Mouse (Mus musculus): ENCODE results near the gene Mien1.

The Mien1 gene

GRCm38 (mm10) chr11:98418939-98419547, 19.7 kb downstream of the Mien1 start:
- no peak for DNase-seq

DNA sequence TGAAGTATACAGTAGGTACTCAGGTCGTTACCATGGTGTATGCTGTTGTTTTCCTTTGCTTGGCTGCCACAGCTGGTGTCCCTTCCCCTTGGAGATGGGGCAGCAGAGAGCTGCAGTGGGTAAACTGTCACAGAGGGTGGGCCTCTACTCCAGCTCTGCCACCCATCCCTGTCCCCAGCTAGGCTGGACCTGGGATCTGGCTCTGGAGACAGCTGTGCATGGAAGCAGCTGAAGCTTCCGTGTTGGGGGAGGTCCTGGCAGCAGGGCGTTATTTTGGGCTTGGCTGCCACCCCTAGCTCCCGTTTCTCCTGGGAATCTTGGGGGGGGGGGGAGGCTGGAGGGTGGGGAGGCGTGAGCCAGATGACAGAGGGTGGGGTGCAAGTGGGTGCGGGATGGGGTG, 20.5 kb downstream of the Mien1 start:
- DNase-seq = no peak

- DNase-seq = no peak
Measured at GRCm38 (mm10) chr11:98417074-98417473, 21.7 kb downstream of the Mien1 start.

DNA sequence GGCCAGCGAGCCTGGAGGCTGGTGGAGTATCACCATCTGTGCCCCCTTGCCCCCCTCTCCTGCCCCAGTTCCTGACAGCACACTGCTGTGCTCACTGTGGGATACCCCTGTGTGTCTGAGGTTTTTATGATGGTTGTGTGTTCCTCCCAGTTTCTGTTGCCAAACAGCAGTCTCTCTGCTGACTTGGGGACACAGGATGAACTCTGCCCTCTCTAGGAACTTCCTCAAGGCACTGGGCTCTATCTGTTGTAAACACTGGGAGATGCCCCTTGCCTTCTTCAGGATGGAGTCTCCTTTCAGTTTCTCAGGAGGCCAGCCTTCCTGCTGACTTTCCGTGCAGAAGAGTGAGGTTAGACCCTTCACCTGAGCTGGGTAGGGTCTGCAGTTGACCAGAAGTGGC, 24.6 kb downstream of the Mien1 start:
- no peak for DNase-seq

GRCm38 (mm10) chr11:98413731-98414130, 25.1 kb downstream of the Mien1 start:
- DNase-seq = no peak

DNA sequence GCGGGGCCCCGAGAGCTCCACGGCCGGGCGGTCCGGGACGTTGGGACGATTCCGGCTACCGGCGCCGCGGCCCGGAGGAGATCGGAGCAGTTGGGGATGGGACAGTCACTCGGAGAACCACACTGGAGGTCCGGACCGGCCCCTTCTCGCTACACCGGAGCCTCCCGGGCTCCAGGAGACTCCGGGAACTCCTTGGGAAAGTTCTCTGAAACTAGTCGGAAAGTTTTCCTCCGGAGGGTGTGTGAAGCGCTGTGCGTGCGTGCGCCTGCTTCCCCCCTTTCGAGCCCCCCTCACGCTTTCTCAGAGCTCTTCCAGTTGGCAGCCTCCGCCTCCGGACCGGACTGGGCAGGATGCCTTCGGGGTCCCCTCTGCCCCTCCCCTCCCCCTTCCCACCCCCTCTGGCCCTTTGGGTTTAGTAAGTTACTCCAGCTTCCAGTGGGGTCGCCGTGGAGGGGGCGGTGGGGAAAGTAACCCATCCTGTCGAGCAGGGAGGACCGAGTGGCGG, 25.9 kb downstream of the Mien1 start:
- DNase-seq = no peak

- DNase-seq = no peak
Measured at GRCm38 (mm10) chr11:98412273-98412796, 26.5 kb downstream of the Mien1 start, which contains the start of gene Erbb2. TSS of gene Erbb2 (plus strand) at chr11:98412470.

DNA sequence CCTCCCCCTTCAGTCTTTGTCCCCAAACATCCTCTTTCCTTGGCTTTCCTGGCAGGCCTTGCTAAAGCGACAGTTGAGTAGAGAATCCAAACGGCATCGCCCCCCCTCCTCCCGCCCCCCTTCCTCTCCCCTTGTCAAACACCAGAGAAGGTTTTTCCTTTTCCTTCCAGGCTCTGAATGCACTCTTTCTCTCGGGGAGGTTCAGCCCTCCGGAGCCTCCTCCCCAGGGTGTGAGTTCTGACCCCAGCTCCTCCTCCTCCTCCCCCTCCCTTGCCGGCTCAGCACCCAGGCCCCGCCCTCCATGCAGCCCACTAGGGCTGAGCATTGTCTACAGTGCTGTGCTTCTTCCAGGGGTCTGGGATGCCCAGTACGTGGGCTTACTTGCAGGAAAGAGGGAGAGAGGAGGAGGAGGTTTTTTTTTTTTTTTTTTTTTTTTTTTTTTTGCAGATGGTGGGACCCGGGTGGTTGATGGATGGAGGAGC, 29.4 kb downstream of the Mien1 start:
- DNase-seq = no peak

DNA sequence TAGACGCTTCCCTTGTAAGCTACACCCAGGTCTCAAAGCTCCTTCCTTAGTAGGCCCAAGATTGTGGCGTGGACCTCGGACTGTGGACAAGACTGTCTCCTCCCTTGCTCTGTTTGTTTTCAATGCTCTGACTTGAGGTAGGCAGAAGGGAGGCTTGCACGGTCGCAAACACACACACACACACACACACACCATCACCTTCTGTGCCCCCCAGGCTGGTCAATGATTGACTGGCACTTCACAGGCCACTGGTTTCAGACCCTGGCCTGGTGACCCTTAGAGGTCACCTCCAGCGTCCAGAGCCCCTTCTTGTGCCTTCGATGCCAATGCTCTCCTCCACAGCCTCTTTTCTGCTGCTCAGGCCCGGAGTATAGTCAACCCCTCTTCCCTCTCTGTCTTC, 29.9 kb downstream of the Mien1 start:
- DNase-seq = no peak

DNA sequence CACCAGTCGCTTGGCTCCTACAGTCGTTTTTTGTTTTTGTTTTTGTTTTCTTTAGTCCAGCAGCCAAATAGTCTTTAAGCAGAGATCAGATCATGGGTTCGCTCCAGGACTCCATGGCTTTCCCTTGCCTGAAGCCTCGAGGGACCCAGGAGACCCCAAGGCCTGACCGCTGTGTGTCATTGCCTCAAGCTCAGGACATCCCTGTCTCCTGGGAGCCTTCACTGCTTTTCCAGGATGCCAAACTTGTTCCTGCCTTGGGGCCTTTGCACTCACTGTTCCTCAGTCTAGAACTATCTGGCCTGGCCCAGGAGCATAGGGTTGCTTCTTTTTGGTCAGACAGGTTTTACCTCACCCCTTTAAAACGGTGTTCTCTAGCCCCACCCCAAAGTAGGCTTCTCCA, 32.2 kb downstream of the Mien1 start:
- DNase-seq = no peak

DNA sequence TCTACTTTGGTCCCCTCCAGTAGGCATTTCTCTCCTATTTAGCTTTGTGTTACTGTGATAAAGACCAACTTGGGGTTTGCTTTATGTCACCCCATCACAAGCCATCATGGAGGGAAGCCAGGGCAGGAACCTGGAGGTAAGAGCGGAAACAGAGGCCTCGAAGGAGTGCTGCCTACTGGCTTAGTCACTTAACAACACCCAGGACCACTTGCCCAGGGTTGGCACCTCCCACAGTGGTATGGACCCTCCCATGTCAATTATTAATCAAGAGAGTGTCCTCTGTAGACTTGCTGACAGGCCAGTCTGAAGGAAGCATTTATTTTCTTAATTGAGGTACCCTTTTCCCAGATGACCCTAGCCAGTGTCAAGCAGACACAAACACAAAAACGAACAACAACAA, 38.0 kb downstream of the Mien1 start:
- no peak for DNase-seq

GRCm38 (mm10) chr11:98400161-98400726, 38.5 kb downstream of the Mien1 start, which contains the start of gene Pgap3:
TSS of gene Pgap3 (minus strand) at chr11:98400490.
- peak; percentile 94 for DNase-seq

DNA sequence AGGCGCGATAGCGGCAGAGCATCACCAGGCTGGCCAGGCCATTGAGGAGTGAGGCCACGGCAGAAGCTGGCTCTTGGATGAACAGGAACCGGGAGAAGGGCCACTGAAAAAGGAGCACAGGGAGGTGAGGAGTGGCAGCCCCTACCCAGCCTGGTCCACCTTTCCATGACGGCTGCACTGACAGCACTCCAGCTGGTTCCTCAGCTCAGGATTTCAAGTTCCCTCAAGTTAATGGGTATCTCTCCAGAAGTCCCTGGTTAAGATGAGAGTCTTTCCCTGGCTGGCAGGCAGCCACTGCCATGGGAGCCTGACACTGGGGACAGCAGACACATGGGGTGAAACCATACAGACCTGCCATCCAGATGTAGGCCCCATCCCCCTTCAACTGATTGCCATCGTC, 40.8 kb downstream of the Mien1 start:
- DNase-seq = no peak

DNA sequence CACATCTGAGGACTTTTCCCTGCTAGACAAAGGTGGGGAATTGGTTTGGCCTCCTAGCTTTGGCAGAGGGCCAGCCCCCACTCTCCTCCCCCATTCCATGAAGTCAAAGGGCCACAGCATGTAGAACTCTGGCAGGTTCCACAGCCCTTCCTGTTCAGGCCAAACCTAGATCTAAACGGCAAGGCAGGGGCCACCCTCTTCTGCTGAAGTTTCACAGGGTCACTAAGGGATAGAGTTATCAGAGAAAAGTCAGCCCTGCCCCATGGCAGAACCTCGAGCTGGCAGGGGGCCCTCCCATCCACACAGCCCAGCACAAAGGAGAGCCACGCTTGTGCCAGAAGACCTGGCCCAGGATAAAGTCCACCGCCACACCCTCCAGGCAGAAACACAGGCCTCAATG, 43.8 kb downstream of the Mien1 start:
- DNase-seq = no peak

DNA sequence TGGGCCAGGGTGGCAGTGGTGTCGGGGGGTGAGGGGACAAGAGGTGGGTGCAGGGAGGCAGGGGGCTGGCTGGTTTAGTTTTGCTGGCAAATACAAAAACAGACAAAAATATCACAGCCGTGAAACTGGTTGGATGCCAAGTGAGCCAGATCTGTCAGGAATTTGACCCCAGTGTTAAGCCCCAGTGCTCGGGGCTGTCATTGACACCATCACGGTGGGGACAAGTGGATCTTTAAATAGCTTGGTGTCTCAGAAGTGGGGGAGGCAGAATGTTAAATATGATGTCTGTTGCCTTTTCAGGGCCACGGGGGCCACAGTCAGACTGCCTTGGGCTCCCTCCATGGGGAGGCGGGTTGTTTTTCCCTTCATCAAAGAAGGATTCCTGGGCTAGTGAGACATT, 44.5 kb downstream of the Mien1 start:
- DNase-seq = no peak

DNA sequence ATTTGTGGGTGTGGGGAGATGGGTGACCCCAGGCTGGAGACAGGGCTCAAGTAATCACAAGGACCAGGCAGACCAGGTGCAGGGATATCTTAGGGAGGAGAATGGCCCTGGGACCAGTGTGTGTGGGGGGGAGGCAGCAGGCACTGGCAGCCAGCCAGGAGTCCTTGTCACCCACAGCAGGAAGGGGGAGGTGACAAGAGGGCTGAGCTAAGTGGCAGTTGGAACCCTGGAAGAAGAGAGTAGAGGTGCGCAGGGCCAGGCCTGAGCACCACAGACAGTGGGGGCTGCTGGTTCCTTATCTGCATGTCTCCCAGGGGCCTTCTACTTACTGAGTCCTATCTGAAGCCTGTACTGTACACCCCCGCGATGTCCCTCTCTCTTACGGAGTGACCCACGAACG, 45.5 kb downstream of the Mien1 start:
- DNase-seq = no peak

DNA sequence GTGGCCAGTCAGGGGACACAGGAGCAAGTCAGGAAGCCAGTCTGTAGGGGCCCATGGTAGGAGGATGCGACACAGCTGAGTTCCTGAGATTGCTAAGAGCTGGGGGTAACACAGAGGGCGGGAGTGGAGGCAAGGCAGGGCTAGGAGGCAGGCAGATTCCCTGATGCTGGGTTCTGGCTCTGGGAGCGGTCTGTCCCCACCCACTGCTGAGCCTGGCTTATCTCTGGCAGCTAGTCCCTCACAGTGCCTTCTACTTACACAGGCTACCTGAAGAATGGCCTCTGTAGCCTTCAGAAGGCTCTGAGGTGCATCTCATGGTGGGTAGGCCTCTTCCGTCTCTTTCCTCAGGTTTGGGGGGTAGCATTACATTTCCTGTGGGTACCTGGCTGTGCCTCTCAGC, 46.1 kb downstream of the Mien1 start:
- no peak for DNase-seq

DNA sequence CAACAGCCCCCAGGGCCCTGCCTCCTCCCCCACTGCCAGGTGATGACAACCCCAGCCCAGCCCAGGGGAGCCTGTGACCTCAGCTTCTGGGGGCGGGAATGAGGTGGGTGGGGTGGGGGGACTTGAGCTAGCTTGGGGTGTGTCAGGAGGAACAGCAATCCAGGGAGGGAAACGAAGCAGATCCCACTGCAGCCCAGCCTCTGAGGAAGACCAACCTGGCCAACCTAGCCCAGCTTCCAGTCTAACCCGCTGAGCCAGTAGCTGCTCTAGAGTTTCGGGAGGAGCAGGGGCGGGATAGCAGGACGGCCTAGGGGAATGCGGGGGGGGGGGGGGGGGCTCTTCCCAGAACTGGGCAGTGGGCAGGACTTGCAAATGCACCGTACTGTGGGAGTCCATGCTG, 46.8 kb downstream of the Mien1 start:
- no peak for DNase-seq

- no peak for DNase-seq
Measured at GRCm38 (mm10) chr11:98390141-98390540, 48.6 kb downstream of the Mien1 start.

GRCm38 (mm10) chr11:98389221-98389780, 49.5 kb downstream of the Mien1 start:
- DNase-seq = no peak

DNA sequence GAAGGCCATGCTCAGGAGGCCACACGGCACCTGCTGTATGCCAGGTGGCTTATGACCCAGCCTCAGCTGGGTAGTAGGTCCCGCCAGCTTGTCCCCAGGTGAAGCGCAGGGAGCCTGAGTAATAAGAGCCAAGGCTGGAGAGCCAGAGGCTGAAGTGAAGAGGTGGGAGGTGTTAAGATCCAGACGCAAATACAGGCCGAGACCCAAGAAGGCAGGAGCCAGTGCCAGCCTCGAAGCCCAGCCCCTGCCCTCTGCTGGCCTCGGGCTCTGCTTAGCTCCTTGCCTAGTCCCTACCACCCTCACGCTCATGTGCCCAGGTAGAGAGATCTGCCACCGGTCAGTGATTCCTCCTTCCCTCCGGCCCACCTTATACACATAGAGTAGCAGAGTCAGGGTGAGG, 50.5 kb downstream of the Mien1 start:
- no peak for DNase-seq
